Mouse (Mus musculus) heart, adult 9 months (tissue): ENCODE measurements around the gene Atf7ip.

Experiments used
- DNase-seq, 2 experiments: peaks; one replicate each; pipeline ENCODE4 v3.0.0; 2022; ENCODE audit warnings: low spot score in 2 of 2

The Atf7ip gene

GRCm38 (mm10) chr6:136522658-136523057 lies 16.7 kb downstream of the Atf7ip start:
- DNase-seq: no peak

GRCm38 (mm10) chr6:136524751-136525150 lies 18.8 kb downstream of the Atf7ip start:
- DNase-seq: no peak

GRCm38 (mm10) chr6:136525567-136525966 lies 19.6 kb downstream of the Atf7ip start:
- no peak for DNase-seq

- no peak for DNase-seq
Measured at GRCm38 (mm10) chr6:136529156-136529555, 23.2 kb downstream of the Atf7ip start.

- peak; percentile 42 to 70 for DNase-seq
Measured at GRCm38 (mm10) chr6:136531792-136532230, 25.8 kb downstream of the Atf7ip start.

- peak; percentile 85 to 92 for DNase-seq
Measured at GRCm38 (mm10) chr6:136532535-136533291, 26.7 kb downstream of the Atf7ip start.

- DNase-seq: no peak
Measured at GRCm38 (mm10) chr6:136533804-136534203, 27.8 kb downstream of the Atf7ip start.

- DNase-seq: no peak
Measured at GRCm38 (mm10) chr6:136534444-136534843, 28.5 kb downstream of the Atf7ip start.

- DNase-seq: no peak
Measured at GRCm38 (mm10) chr6:136535176-136535575, 29.2 kb downstream of the Atf7ip start.

- no peak for DNase-seq
Measured at GRCm38 (mm10) chr6:136536121-136536520, 30.2 kb downstream of the Atf7ip start.

GRCm38 (mm10) chr6:136541350-136541749 lies 35.4 kb downstream of the Atf7ip start:
- no peak for DNase-seq

GRCm38 (mm10) chr6:136542105-136542504 lies 36.1 kb downstream of the Atf7ip start:
- DNase-seq: no peak

GRCm38 (mm10) chr6:136543164-136543563 lies 37.2 kb downstream of the Atf7ip start:
- peak; percentile 85 to 86 for DNase-seq

- DNase-seq: no peak
Measured at GRCm38 (mm10) chr6:136545284-136545870, 39.4 kb downstream of the Atf7ip start.

- DNase-seq: no peak
Measured at GRCm38 (mm10) chr6:136546286-136546685, 40.3 kb downstream of the Atf7ip start.

GRCm38 (mm10) chr6:136546987-136547386 lies 41.0 kb downstream of the Atf7ip start:
- DNase-seq: no peak

- DNase-seq: peak; percentile 80 to 82
Measured at GRCm38 (mm10) chr6:136548041-136548770, 42.2 kb downstream of the Atf7ip start.

GRCm38 (mm10) chr6:136548796-136549195 lies 42.8 kb downstream of the Atf7ip start:
- DNase-seq: no peak

GRCm38 (mm10) chr6:136549606-136550005 lies 43.6 kb downstream of the Atf7ip start:
- no peak for DNase-seq

GRCm38 (mm10) chr6:136550596-136551304 lies 44.8 kb downstream of the Atf7ip start:
- peak; percentile 69 to 85 for DNase-seq

- no peak for DNase-seq
Measured at GRCm38 (mm10) chr6:136551550-136552109, 45.7 kb downstream of the Atf7ip start.

GRCm38 (mm10) chr6:136553156-136553555 lies 47.2 kb downstream of the Atf7ip start:
- DNase-seq: no peak
